Mouse (Mus musculus) cortical plate, adult 2 months (tissue): ENCODE data around the gene Pcare.

Experiments used
- CTCF ChIP-seq: fragments of 200-500 bp; IDR thresholded peaks from 2 replicates; pipeline ENCODE4 v1.5.1; 2011; ENCODE audit warnings: mild to moderate bottlenecking, control low read depth, low read length; ENCODE audit not compliant: insufficient read depth; ENCODE audit errors: extremely low read depth
- POLR2A ChIP-seq: fragments of 200-500 bp; IDR thresholded peaks from 2 replicates; pipeline ENCODE4 v1.6.1; 2011; ENCODE audit warnings: mild to moderate bottlenecking, low read length, control low read depth; ENCODE audit not compliant: insufficient read depth; ENCODE audit errors: extremely low read depth

DNA sequence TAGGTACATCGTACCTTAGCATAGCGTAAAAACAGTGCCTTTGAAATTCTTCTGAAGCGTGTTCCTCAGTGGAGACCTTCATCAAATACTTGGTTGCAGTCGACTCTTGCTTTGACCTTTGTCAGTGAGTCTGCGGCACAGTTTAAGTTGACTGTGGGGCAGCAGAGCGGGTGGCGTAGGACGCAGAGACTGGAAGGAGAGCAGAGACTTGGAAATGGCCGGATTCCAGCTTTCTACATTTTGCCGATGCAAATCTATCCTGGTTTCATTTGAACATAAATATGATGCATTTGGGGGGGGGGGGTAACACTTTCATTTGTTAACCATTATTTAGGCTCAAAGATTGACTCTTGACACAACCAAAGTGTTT is 30.7 kb upstream of the Pcare start:
- no peak for TF ChIP-seq CTCF
- no peak for TF ChIP-seq POLR2A
